Comparison of ENCODE assay signal across 24 mouse cellular contexts in the genomic region with DNA sequence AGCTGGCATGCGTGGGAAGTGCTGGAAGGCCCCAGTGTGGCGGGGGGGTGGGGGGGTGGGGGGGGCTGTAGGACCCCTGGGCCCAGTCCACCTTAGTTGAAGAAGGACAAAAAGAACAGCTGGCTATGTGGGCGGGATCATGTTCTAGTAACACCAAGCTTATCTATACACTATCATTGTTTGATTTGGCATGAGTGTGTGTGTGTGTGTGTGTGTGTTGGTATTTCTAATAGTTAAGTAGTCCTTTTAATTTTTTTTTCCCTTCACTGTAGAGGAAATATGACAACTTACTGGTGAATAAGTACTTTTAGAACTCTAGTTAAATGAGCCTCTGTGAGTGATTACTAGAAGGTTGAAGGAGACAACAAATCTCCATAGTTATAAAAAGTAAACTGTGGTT.
"Had no signal": no experiment of that assay in that cellular context is flagged by ENCODE, and none has a peak within 500 bp of the region (broad histone marks: within the 10 kb centered on the region; RNA-seq: fewer than 3 reads in every experiment).

No protein-coding gene starts in this region.

- DNase-seq: gastrocnemius, adult 2 months; gastrocnemius, postnatal 10 days; gastrocnemius, postnatal 25 days; heart, adult 18-20 months; heart, postnatal 14 days; heart, postnatal 36 days; kidney, adult 11 months; kidney, adult 2 months; kidney, adult 9 months; kidney, postnatal 14 days; kidney, postnatal 36 days had no signal

- H3K9me3 ChIP-seq: heart, embryonic 10.5 days; heart, embryonic 13.5 days; heart, embryonic 15.5 days; hindbrain, embryonic 13.5 days; hindbrain, embryonic 15.5 days; kidney, embryonic 15.5 days; limb, embryonic 10.5 days; limb, embryonic 12.5 days had no signal

- H3K4me1 ChIP-seq: heart, embryonic 10.5 days; heart, embryonic 15.5 days; hindbrain, embryonic 13.5 days; hindbrain, embryonic 15.5 days; kidney, embryonic 15.5 days; limb, embryonic 10.5 days; limb, embryonic 12.5 days had no signal

- H3K4me3 ChIP-seq: gastrocnemius, adult 2 months; heart, embryonic 10.5 days; heart, embryonic 13.5 days; heart, embryonic 15.5 days; hindbrain, embryonic 13.5 days; hindbrain, embryonic 15.5 days; kidney, embryonic 15.5 days; layer of hippocampus, adult 2 months; left cerebral cortex, adult 2 months; limb, embryonic 10.5 days; limb, embryonic 12.5 days had no signal

- H3K4me2 ChIP-seq: heart, embryonic 13.5 days; heart, embryonic 15.5 days; hindbrain, embryonic 13.5 days; hindbrain, embryonic 15.5 days; kidney, embryonic 15.5 days; limb, embryonic 12.5 days had no signal

- ATAC-seq: hindbrain, postnatal 0 days; intestine, embryonic 16.5 days had no signal

- H3K27ac ChIP-seq: gastrocnemius, adult 2 months; heart, embryonic 10.5 days; heart, embryonic 13.5 days; heart, embryonic 15.5 days; hindbrain, embryonic 15.5 days; kidney, embryonic 15.5 days; kidney, postnatal 0 days; layer of hippocampus, adult 2 months; left cerebral cortex, adult 2 months; limb, embryonic 10.5 days; limb, embryonic 12.5 days had no signal

- H3K27me3 ChIP-seq: heart, embryonic 13.5 days; heart, embryonic 15.5 days; hindbrain, embryonic 13.5 days; hindbrain, embryonic 15.5 days; kidney, embryonic 15.5 days; limb, embryonic 12.5 days had no signal

- H3K9ac ChIP-seq: heart, embryonic 13.5 days; heart, embryonic 15.5 days; hindbrain, embryonic 13.5 days; hindbrain, embryonic 15.5 days; kidney, embryonic 15.5 days; limb, embryonic 12.5 days had no signal
